Mouse (Mus musculus) forebrain, embryonic 12.5 days (tissue): ENCODE results near the gene Olfr1226. TPM values are rescaled to one million over a fixed set of nuclear protein-coding genes. Genes with fewer than 3 reads are reported as not detected.
"Not testable (repeated sequence)": the region's sequence is repeated elsewhere in the genome, so short reads cannot be mapped to it uniquely, and the experiment has no call there.

Experiments
- ATAC-seq: fragments of 200-750 bp; cut with Nextera tagmentation; 2 replicates; pipeline ENCODE4 v1.8.0; 2017; ENCODE audit warnings: moderate TSS enrichment; ENCODE audit not compliant: low FRiP score
- H3K27ac ChIP-seq: fragments of 300-500 bp; sonication (generic); 2 replicates; pipeline ENCODE4 v1.5.1; 2016; ENCODE audit warnings: mild to moderate bottlenecking
- H3K27me3 ChIP-seq: fragments of 300-500 bp; sonication (generic); 2 replicates; pipeline ENCODE4 v1.6.1; 2016; ENCODE audit warnings: mild to moderate bottlenecking
- H3K36me3 ChIP-seq: fragments of 300-500 bp; sonication (generic); replicated peaks from 2 replicates; pipeline ENCODE4 v1.6.1; 2016; ENCODE audit warnings: mild to moderate bottlenecking
- H3K4me1 ChIP-seq: fragments of 300-500 bp; sonication (generic); 2 replicates; pipeline ENCODE4 v1.6.1; 2016
- H3K4me2 ChIP-seq: fragments of 300-500 bp; sonication (generic); 2 replicates; pipeline ENCODE4 v1.6.1; 2016; ENCODE audit warnings: mild to moderate bottlenecking, moderate library complexity
- H3K4me3 ChIP-seq: fragments of 300-500 bp; sonication (generic); replicated peaks from 2 replicates; pipeline ENCODE4 v1.5.1; 2016; ENCODE audit warnings: mild to moderate bottlenecking
- H3K9ac ChIP-seq: fragments of 300-500 bp; sonication (generic); 2 replicates; pipeline ENCODE4 v1.6.1; 2016; ENCODE audit warnings: mild to moderate bottlenecking
- H3K9me3 ChIP-seq: fragments of 300-500 bp; sonication (generic); 2 replicates; pipeline ENCODE4 v1.6.1; 2016
- WGBS: fragments of 180-500 bp; shearing (Covaris S2); methylation state at CpG from one replicate; pipeline ENCODE4 v1.1.7; 2016; 5-methylcytosine and 5-hydroxymethylcytosine counted together
- polyA plus RNA-seq: library from polyadenylated mRNA; unstranded; fragments of >200 nt; fragmentation: Nextera tagmentation; extraction: Ambion mirVana; gene quantifications from 2 replicates; pipeline ENCODE4 v1.2.1, GENCODE M21; 2016

Gene Olfr1226
- not detected in 2 replicates for polyA plus RNA-seq

GRCm38 (mm10) chr2:89199948-89200347, at the start of gene Olfr1226:
Olfr1226 (minus strand) TSS chr2:89200048.
- Histone ChIP-seq H3K9me3 (no peaks in the 10 kb centered on the region), H3K4me3 (no peak within 1 kb of the TSS), H3K4me1 (no peaks in the 10 kb centered on the region), H3K4me2 (no peak within 1 kb of the TSS), H3K27ac (no peak within 1 kb of the TSS), H3K36me3 (no peaks in the 10 kb centered on the region), H3K9ac (no peak within 1 kb of the TSS), H3K27me3 (no peaks in the 10 kb centered on the region)
- 65% methylated on average over 2 of the region's 2 CpGs for WGBS
- no peak for ATAC-seq

- H3K4me2 ChIP-seq = no peak overlapping the region
- no peaks in the 10 kb centered on the region for H3K4me1 ChIP-seq
- H3K9me3 ChIP-seq = no peaks in the 10 kb centered on the region
- H3K4me3 ChIP-seq = no peak overlapping the region
- no peak overlapping the region for H3K27ac ChIP-seq
- no peak for ATAC-seq
- no peak overlapping the region for H3K9ac ChIP-seq
- H3K36me3 ChIP-seq = no peaks in the 10 kb centered on the region
- no peaks in the 10 kb centered on the region for H3K27me3 ChIP-seq
- WGBS = 95% methylated on average over 3 of the region's 3 CpGs
These were observed 3.4 kb downstream of the Olfr1226 start for GRCm38 (mm10) chr2:89196325-89196982.

GRCm38 (mm10) chr2:89174569-89174968, 25.3 kb downstream of the Olfr1226 start, which contains the start of gene Olfr1225:
Olfr1225 (minus strand) TSS chr2:89174669.
- Histone ChIP-seq H3K36me3 (no peaks in the 10 kb centered on the region), H3K4me3 (no peak within 1 kb of the TSS), H3K27ac (no peak within 1 kb of the TSS), H3K9ac (no peak within 1 kb of the TSS), H3K9me3 (no peaks in the 10 kb centered on the region), H3K4me2 (no peak within 1 kb of the TSS), H3K4me1 (no peaks in the 10 kb centered on the region), H3K27me3 (no peaks in the 10 kb centered on the region)
- ATAC-seq = no peak
- WGBS = 100% methylated on average over 1 of the region's 1 CpGs

- not testable (repeated sequence) for H3K4me3 ChIP-seq, H3K9ac ChIP-seq, H3K9me3 ChIP-seq, H3K4me1 ChIP-seq, H3K4me2 ChIP-seq, ATAC-seq, H3K27ac ChIP-seq, H3K36me3 ChIP-seq, H3K27me3 ChIP-seq
- 91% methylated on average over 4 of the region's 4 CpGs for WGBS
These were observed 35.1 kb downstream of the Olfr1226 start for GRCm38 (mm10) chr2:89164711-89165110.

GRCm38 (mm10) chr2:89163991-89164390, 35.9 kb downstream of the Olfr1226 start, which contains the start of gene Olfr1224-ps1:
Olfr1224-ps1 (minus strand) TSS chr2:89164091.
- not testable (repeated sequence) for H3K4me1 ChIP-seq, H3K9me3 ChIP-seq, H3K9ac ChIP-seq, H3K27ac ChIP-seq, H3K4me2 ChIP-seq, ATAC-seq, H3K4me3 ChIP-seq, H3K27me3 ChIP-seq, H3K36me3 ChIP-seq
- WGBS = 93% methylated on average over 8 of the region's 8 CpGs

- H3K4me2 ChIP-seq = no peak within 1 kb of the TSS
- no peak within 1 kb of the TSS for H3K9ac ChIP-seq
- ATAC-seq = no peak
- H3K27me3 ChIP-seq = no peaks in the 10 kb centered on the region
- 83% methylated on average over 1 of the region's 1 CpGs for WGBS
- no peak within 1 kb of the TSS for H3K4me3 ChIP-seq
- no peaks in the 10 kb centered on the region for H3K4me1 ChIP-seq
- H3K36me3 ChIP-seq = no peaks in the 10 kb centered on the region
- H3K9me3 ChIP-seq = no peaks in the 10 kb centered on the region
- H3K27ac ChIP-seq = no peak within 1 kb of the TSS
These were observed 48.4 kb downstream of the Olfr1226 start, which contains the start of gene Olfr1223 for GRCm38 (mm10) chr2:89151460-89151859. Olfr1223 (minus strand) TSS chr2:89151560.

Other genes with a start within 250 kb of the Olfr1226 start
- gene Olfr1212, start 246.1 kb downstream of the Olfr1226 start, polyA plus RNA-seq = not detected in 2 replicates
- gene Gm13762, start 219.8 kb downstream of the Olfr1226 start, polyA plus RNA-seq = not detected in 2 replicates
- gene Olfr1214, start 207.4 kb downstream of the Olfr1226 start, polyA plus RNA-seq = not detected in 2 replicates
- gene Olfr1215, start 193.1 kb downstream of the Olfr1226 start, polyA plus RNA-seq = not detected in 2 replicates
- not detected in 2 replicates for gene Olfr1216, start 181.7 kb downstream of the Olfr1226 start, polyA plus RNA-seq
- not detected in 2 replicates for gene Olfr1217, start 168.0 kb downstream of the Olfr1226 start, polyA plus RNA-seq
- gene Olfr1218, start 138.9 kb downstream of the Olfr1226 start, polyA plus RNA-seq = not detected in 2 replicates
- not detected in 2 replicates for gene Olfr1219, start 116.5 kb downstream of the Olfr1226 start, polyA plus RNA-seq
- gene Olfr1220, start 93.2 kb downstream of the Olfr1226 start, polyA plus RNA-seq = not detected in 2 replicates
- not detected in 2 replicates for gene Olfr1221, start 82.8 kb downstream of the Olfr1226 start, polyA plus RNA-seq
- not detected in 2 replicates for gene Olfr1222, start 67.0 kb downstream of the Olfr1226 start, polyA plus RNA-seq
- not detected in 2 replicates for gene Olfr1223, start 48.5 kb downstream of the Olfr1226 start, polyA plus RNA-seq
- not detected in 2 replicates for gene Olfr1224-ps1, start 36.0 kb downstream of the Olfr1226 start, polyA plus RNA-seq
- not detected in 2 replicates for gene Olfr1225, start 25.4 kb downstream of the Olfr1226 start, polyA plus RNA-seq
- not detected in 2 replicates for gene Olfr1228, start 54.0 kb upstream of the Olfr1226 start, polyA plus RNA-seq
- not detected in 2 replicates for gene Olfr1229, start 88.0 kb upstream of the Olfr1226 start, polyA plus RNA-seq
- gene Olfr1230, start 97.2 kb upstream of the Olfr1226 start, polyA plus RNA-seq = not detected in 2 replicates
- gene Olfr1231, start 107.0 kb upstream of the Olfr1226 start, polyA plus RNA-seq = not detected in 2 replicates
- gene Olfr1232, start 129.6 kb upstream of the Olfr1226 start, polyA plus RNA-seq = not detected in 2 replicates
- not detected in 2 replicates for gene Olfr1233, start 142.3 kb upstream of the Olfr1226 start, polyA plus RNA-seq
- not detected in 2 replicates for gene Olfr1234, start 164.8 kb upstream of the Olfr1226 start, polyA plus RNA-seq
- gene Olfr1238, start 209.6 kb upstream of the Olfr1226 start, polyA plus RNA-seq = not detected in 2 replicates
- not detected in 2 replicates for gene Olfr1239, start 220.4 kb upstream of the Olfr1226 start, polyA plus RNA-seq
- gene Olfr1240, start 243.0 kb upstream of the Olfr1226 start, polyA plus RNA-seq = not detected in 2 replicates